Mouse (Mus musculus) splenic B cell, adult 2 months (primary cell): ENCODE results near the gene Sgk1.

Experiments
- DNase-seq: peaks from one replicate; pipeline ENCODE4 v3.0.0-alpha.2; 2011; ENCODE audit warnings: low read depth, low spot score
- H3K27me3 ChIP-seq: 2 replicates; pipeline ENCODE4 v1.6.1; 2012; ENCODE audit warnings: mild to moderate bottlenecking, low read length, moderate library complexity, mixed read lengths; ENCODE audit not compliant: control insufficient read depth, poor library complexity, insufficient read depth, severe bottlenecking
- H3K36me3 ChIP-seq: 2 replicates; pipeline ENCODE4 v1.6.1; 2012; ENCODE audit warnings: mild to moderate bottlenecking, low read length, moderate library complexity, mixed read lengths; ENCODE audit not compliant: control insufficient read depth, poor library complexity, insufficient read depth, severe bottlenecking

Gene Sgk1

GRCm38 (mm10) chr10:21918016-21918749 is 36.2 kb downstream of the Sgk1 start:
- DNase-seq, result no peak
- Histone ChIP-seq H3K27me3 (no peaks in the 10 kb centered on the region), H3K36me3 (no peaks in the 10 kb centered on the region)

GRCm38 (mm10) chr10:21918750-21919145 is 36.8 kb downstream of the Sgk1 start:
- no peaks in the 10 kb centered on the region for H3K27me3 ChIP-seq
- DNase-seq, result no peak

GRCm38 (mm10) chr10:21920611-21921010 is 38.6 kb downstream of the Sgk1 start:
- no peak for DNase-seq
- no peaks in the 10 kb centered on the region for H3K36me3 ChIP-seq
- H3K27me3 ChIP-seq, result no peaks in the 10 kb centered on the region

More at GRCm38 (mm10) chr10:21918750-21919145, 36.8 kb downstream of the Sgk1 start:
- no peaks in the 10 kb centered on the region for H3K36me3 ChIP-seq

GRCm38 (mm10) chr10:21922716-21923350 is 40.8 kb downstream of the Sgk1 start:
- Histone ChIP-seq H3K36me3 (no peaks in the 10 kb centered on the region), H3K27me3 (no peaks in the 10 kb centered on the region)
- DNase-seq, result no peak

DNA sequence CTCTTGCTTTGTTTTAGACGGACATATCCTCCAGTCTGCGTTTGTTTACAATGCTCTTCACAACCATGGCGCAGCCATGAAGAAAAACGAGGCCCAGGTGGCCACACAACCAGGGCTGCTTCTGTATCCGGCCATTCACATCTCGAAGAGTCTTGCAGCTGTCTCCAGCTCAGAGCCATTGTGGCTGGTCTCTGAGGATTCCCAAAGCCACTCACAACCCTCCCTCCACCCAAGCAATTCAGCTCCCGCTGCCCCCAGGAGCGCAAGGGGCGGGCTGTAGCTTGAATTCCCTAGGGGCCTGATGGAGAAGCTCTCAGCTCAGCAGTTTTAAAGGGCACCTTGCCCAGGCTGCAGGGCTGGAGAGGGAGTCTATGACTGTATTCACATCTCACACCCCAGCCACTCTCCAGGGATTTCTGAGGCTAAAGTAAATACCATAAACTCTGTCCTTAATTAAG is 41.5 kb downstream of the Sgk1 start:
- no peaks in the 10 kb centered on the region for H3K27me3 ChIP-seq
- no peak for DNase-seq
- H3K36me3 ChIP-seq, result no peaks in the 10 kb centered on the region

DNA sequence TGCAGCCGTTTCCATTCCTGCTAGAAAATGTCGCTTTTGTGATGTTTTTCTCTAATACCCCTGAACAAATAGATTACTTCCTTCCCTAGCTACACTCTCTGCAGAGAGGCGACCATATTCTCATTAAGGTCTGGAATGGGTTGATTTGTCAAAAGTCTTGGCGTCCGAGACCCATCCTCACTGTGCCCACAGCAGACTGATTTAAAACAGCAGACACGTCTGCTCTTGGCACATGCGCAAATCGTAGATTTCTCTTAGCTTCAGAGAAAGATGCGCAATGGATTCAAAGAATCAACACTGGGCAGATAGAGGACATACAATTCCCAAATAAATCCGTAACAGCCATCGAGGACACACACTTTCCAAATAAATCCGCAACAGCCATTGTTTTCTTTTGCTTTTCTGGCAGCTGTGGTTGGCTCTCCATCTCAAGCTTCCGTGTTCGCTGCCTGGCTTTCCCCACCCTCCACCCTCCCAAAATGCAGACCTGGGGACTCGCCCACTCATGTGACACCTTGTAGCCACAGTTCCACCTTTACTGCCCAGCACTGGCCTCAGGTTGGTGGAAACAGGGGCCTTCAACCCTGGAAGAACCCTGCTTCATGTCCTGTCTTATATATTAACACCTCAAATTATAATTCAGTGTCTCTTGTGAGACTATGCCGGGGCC is 42.2 kb downstream of the Sgk1 start:
- DNase-seq, result no peak
- Histone ChIP-seq H3K36me3 (no peaks in the 10 kb centered on the region), H3K27me3 (no peaks in the 10 kb centered on the region)

DNA sequence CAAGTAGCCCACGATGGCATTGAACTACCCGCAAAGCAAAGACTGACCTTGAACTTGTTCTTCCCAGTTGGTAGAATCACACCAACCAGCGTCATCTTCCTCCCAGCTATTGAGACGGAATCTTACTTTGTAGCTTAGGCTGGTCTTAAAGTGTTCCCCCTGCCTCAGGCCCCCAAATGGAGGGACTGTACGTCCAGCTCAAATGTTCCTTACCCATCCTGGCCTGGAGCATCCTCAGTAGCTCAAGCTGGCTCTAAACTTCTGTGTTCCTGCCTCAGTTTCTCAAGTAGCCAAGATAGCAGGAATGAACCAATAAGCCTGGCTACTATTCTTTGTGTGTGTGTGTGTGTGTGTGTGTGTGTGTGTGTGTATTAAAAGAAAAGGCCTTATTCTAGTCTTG is 45.0 kb downstream of the Sgk1 start:
- Histone ChIP-seq H3K36me3 (no peaks in the 10 kb centered on the region), H3K27me3 (no peaks in the 10 kb centered on the region)
- DNase-seq, result no peak

DNA sequence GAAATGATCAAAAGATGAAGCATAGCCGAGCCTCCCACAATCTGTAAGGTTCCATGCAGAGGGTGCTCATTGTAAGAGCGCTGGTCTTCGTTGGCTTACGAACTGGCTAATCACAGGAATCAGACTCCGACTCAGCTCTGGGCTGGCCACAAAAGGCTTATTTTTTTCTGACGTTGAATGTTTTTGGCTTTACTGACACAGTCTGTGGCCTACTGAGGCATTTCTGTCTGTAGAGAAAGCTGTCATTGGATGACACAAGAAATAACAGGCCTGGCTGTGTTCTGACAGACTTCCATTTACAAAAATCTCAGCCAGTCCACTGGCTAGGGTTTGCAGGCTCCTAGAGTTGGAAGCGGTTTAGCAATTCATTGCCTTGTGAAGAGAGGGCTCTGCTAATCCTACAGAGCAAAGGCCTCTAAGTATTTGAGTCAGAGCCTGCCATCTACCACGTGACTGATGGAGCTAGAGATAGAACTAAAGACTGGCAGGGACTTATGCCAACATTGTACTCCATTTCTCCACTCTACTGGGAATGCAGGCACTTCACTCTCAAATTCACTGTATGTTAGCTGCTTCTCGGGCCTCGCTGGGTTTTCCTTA is 48.9 kb downstream of the Sgk1 start:
- no peaks in the 10 kb centered on the region for H3K27me3 ChIP-seq
- DNase-seq, result no peak
- H3K36me3 ChIP-seq, result no peaks in the 10 kb centered on the region

- Histone ChIP-seq H3K36me3 (no peaks in the 10 kb centered on the region), H3K27me3 (no peaks in the 10 kb centered on the region)
- DNase-seq, result no peak
These were observed 50.8 kb downstream of the Sgk1 start for GRCm38 (mm10) chr10:21932791-21933190.

DNA sequence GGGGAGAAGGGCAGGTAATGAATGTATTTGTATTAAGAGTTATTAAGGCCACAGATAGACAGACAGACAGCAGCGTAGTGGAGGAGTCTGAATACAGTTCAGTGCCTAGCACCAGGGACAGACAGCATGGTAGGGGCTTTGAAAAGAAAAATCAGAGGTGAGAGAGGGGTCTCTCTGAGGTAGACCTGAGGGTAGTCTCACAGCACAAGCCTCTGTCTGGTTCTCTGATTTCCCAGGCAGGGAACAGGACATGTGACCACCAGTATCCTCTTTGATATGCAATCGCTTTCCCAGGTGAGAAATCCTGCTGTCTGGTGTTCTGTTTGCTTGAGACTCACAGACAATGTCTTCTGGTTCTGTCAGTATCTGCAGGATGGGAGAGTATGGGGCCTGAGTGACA is 52.8 kb downstream of the Sgk1 start:
- Histone ChIP-seq H3K27me3 (no peaks in the 10 kb centered on the region), H3K36me3 (no peaks in the 10 kb centered on the region)
- DNase-seq, result no peak

- H3K27me3 ChIP-seq, result no peaks in the 10 kb centered on the region
- no peak for DNase-seq
- H3K36me3 ChIP-seq, result no peaks in the 10 kb centered on the region
These were observed 54.7 kb downstream of the Sgk1 start for GRCm38 (mm10) chr10:21936513-21937221.

GRCm38 (mm10) chr10:21937222-21937605 is 55.2 kb downstream of the Sgk1 start:
- no peaks in the 10 kb centered on the region for H3K27me3 ChIP-seq
- H3K36me3 ChIP-seq, result no peaks in the 10 kb centered on the region
- DNase-seq, result no peak

DNA sequence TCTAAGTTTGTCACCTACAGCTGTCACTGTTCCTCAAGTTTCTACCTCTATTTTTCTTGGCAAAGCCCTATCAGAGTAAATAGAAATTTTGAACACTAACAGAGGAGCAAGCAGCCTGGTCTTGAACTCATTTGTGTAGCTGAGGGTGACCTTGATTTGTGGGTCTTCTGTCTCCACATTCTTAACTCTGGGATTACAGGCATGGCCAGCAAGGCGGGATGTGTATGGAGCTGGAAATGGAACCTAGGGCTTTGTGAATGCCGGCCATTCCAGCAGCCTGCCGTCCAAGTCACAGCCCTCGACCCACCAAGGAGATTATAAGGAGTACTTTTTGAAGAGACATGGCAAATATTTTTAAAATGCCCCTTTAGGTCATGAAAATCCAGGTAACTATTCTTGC is 56.2 kb downstream of the Sgk1 start:
- no peak for DNase-seq
- Histone ChIP-seq H3K36me3 (no peaks in the 10 kb centered on the region), H3K27me3 (no peaks in the 10 kb centered on the region)

DNA sequence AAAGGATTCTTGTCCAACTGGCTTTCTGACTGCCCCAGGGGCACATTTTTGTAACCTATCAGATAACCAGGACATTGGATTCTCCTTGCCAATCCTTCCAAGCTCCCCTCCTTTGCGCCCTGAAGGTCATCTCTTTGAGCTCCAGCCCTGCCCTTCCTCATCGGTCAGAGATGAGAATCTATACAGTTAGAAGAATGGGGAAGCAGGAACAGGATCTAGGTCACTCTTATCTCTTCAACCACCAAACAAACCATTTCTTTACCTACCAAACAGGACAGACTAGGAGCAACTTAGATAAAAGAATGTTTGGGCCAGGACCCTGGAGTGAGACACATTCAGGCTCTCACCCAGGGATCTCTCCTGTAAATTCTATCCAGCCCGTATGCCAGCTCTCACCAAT is 59.3 kb downstream of the Sgk1 start:
- DNase-seq, result no peak
- H3K36me3 ChIP-seq, result no peaks in the 10 kb centered on the region
- no peaks in the 10 kb centered on the region for H3K27me3 ChIP-seq
